9 mouse cellular contexts compared by ENCODE assay signal in genomic region chr7:130178991-130179390, GRCm38 (mm10).
DNase-seq lines count a peak whose midpoint lies in the region; ATAC-seq lines count a peak whose summit lies in the region.
"Had no signal": no experiment of that assay in that cellular context is flagged by ENCODE, and none has a peak within 500 bp of the region (broad histone marks: within the 10 kb centered on the region; RNA-seq: fewer than 3 reads in every experiment).

No protein-coding gene starts in this region.

- DNase-seq in adrenal gland, postnatal 14 days = peak; percentile 69
- DNase-seq in adrenal gland, adult 18-20 months (ENCODE audit: low spot score in 2 of 2) = no peak
- peak; percentile 21 for DNase-seq in kidney, adult 9 months
- peak; percentile 49 for DNase-seq in right cerebral cortex, postnatal 4 days
- DNase-seq in right cerebral cortex, postnatal 36 days (ENCODE audit: low spot score in 2 of 2) = no peak
- no peak for DNase-seq in cerebellum, adult 9-10 months
- DNase-seq: cerebellum, postnatal 25 days had no signal

- WGBS in kidney, embryonic 16.5 days = 70% methylated on average over 3 of the region's 3 CpGs

- peaks cover 19% of the 10 kb centered on the region for H3K4me1 ChIP-seq in kidney, embryonic 16.5 days (ENCODE audit: insufficient read depth, low read length)

- H3K4me2 ChIP-seq in kidney, embryonic 16.5 days (replicated peaks; ENCODE audit: low read depth, low read length) = no peak overlapping the region

- H3K4me3 ChIP-seq in kidney, embryonic 16.5 days (ENCODE audit: low read length) = no peak overlapping the region

- H3K9me3 ChIP-seq in kidney, embryonic 16.5 days (ENCODE audit: low read length) = no peaks in the 10 kb centered on the region

- no peak overlapping the region for H3K9ac ChIP-seq in kidney, embryonic 16.5 days (replicated peaks; ENCODE audit: low read length)

- no peaks in the 10 kb centered on the region for H3K27me3 ChIP-seq in kidney, embryonic 16.5 days (ENCODE audit: insufficient read depth, low read length)

- no peak overlapping the region for H3K27ac ChIP-seq in kidney, embryonic 16.5 days (ENCODE audit: low read length)

- ATAC-seq in kidney, embryonic 16.5 days (ENCODE audit: low FRiP score, low TSS enrichment) = no peak
- no peak for ATAC-seq in erythroid progenitor cell, adult 5-6 weeks (replicated peaks; ENCODE audit: low FRiP score, poor library complexity, severe bottlenecking)

- H3K36me3 ChIP-seq in kidney, embryonic 16.5 days (ENCODE audit: insufficient read depth, low read length) = peaks cover 64% of the 10 kb centered on the region

Comparison
In these comparisons a context has a peak if more than half of its experiments do, and no peak if none do; other contexts are left out.
1. DNase-seq: peak in adrenal gland, postnatal 14 days (single experiment), kidney, adult 9 months (single experiment) and right cerebral cortex, postnatal 4 days (single experiment); none in adrenal gland, adult 18-20 months (0 of 2), right cerebral cortex, postnatal 36 days (0 of 2) and cerebellum, adult 9-10 months (single experiment).